Mouse (Mus musculus) heart, embryonic 14.5 days (tissue): ENCODE measurements around the gene Ccl6. TPM values are rescaled to one million over a fixed set of nuclear protein-coding genes. Genes with fewer than 3 reads are reported as not detected.

ENCODE experiments used
- ATAC-seq: fragments of 200-750 bp; cut with Nextera tagmentation; 2 replicates; pipeline ENCODE4 v1.8.0; 2017; ENCODE audit warnings: low read depth, moderate TSS enrichment; ENCODE audit not compliant: insufficient number of reproducible peaks, insufficient read depth, low FRiP score
- H3K27ac ChIP-seq, 2 experiments: fragments of 200-500 bp in 1 of 2; fragments of 300-500 bp in 1 of 2; sonication (generic) in 1 of 2; replicated peaks in 1 of 2; 2 replicates each; pipeline ENCODE4 v1.5.1; 2012 to 2014; ENCODE audit warnings: low read depth in 2 of 2, low read length in 2 of 2, control low read depth in 1 of 2, mild to moderate bottlenecking in 1 of 2, mixed read lengths in 1 of 2; ENCODE audit not compliant: control insufficient read depth in 1 of 2, insufficient read depth in 1 of 2
- H3K27me3 ChIP-seq: fragments of 300-500 bp; sonication (generic); 2 replicates; pipeline ENCODE4 v1.6.1; 2014; ENCODE audit warnings: mild to moderate bottlenecking, low read length, control low read depth; ENCODE audit not compliant: control insufficient read depth, insufficient read depth
- H3K36me3 ChIP-seq: fragments of 300-500 bp; sonication (generic); 2 replicates; pipeline ENCODE4 v1.6.1; 2014; ENCODE audit warnings: mild to moderate bottlenecking, control low read depth, low read length, mixed read lengths; ENCODE audit not compliant: control insufficient read depth, insufficient read depth
- H3K4me1 ChIP-seq, 2 experiments: fragments of 200-500 bp in 1 of 2; fragments of 300-500 bp in 1 of 2; sonication (generic) in 1 of 2; 2 replicates each; pipeline ENCODE4 v1.6.1; 2012 to 2014; ENCODE audit warnings: low read length in 2 of 2, control low read depth in 1 of 2, mixed read lengths in 1 of 2; ENCODE audit not compliant: control insufficient read depth in 2 of 2, insufficient read depth in 2 of 2
- H3K4me2 ChIP-seq: fragments of 300-500 bp; sonication (generic); 2 replicates; pipeline ENCODE4 v1.6.1; 2014; ENCODE audit warnings: mild to moderate bottlenecking, low read length
- H3K4me3 ChIP-seq, 2 experiments: fragments of 200-500 bp in 1 of 2; fragments of 300-500 bp in 1 of 2; sonication (generic) in 1 of 2; 2 replicates each; pipeline ENCODE4 v1.5.1; 2012 to 2014; ENCODE audit warnings: low read length in 2 of 2, mild to moderate bottlenecking in 2 of 2, control low read depth in 1 of 2, low read depth in 1 of 2, moderate library complexity in 1 of 2; ENCODE audit not compliant: control insufficient read depth in 1 of 2, insufficient read depth in 1 of 2
- H3K9ac ChIP-seq: fragments of 300-500 bp; sonication (generic); 2 replicates; pipeline ENCODE4 v1.6.1; 2014; ENCODE audit warnings: mild to moderate bottlenecking, low read length
- H3K9me3 ChIP-seq: fragments of 300-500 bp; sonication (generic); 2 replicates; pipeline ENCODE4 v1.6.1; 2016; ENCODE audit warnings: low read length, control low read depth; ENCODE audit not compliant: control insufficient read depth
- WGBS: fragments of 180-500 bp; shearing (Covaris S2); extraction: QIAGEN DNeasy Blood & Tissue Kit; methylation state at CpG from one replicate; pipeline ENCODE4 v1.1.7; 2014; 5-methylcytosine and 5-hydroxymethylcytosine counted together
- polyA plus RNA-seq: library from polyadenylated mRNA; unstranded; fragments of >200 nt; fragmentation: Nextera tagmentation; extraction: Ambion mirVana; gene quantifications from 2 replicates; pipeline ENCODE4 v1.2.1, GENCODE M21; 2014

Gene Ccl6
- polyA plus RNA-seq, 1 experiment from 2014 or later = 5.2 TPM

- H3K27ac ChIP-seq = no peak overlapping the region
- no peaks in the 10 kb centered on the region for H3K27me3 ChIP-seq
- no peaks in the 10 kb centered on the region for H3K4me1 ChIP-seq
- no peak overlapping the region for H3K4me2 ChIP-seq
- 89% methylated on average over 7 of the region's 7 CpGs for WGBS
- no peak overlapping the region for H3K4me3 ChIP-seq
- no peaks in the 10 kb centered on the region for H3K9me3 ChIP-seq
- no peak for ATAC-seq
- H3K36me3 ChIP-seq = no peaks in the 10 kb centered on the region
- no peak overlapping the region for H3K9ac ChIP-seq
Measured at GRCm38 (mm10) chr11:83597796-83598195, 4.9 kb upstream of the Ccl6 start.

GRCm38 (mm10) chr11:83595669-83596455 lies 3.0 kb upstream of the Ccl6 start:
- no peaks in the 10 kb centered on the region for H3K9me3 ChIP-seq
- no peak overlapping the region for H3K27ac ChIP-seq
- no peak for ATAC-seq
- 77% methylated on average over 7 of the region's 7 CpGs for WGBS
- H3K4me1 ChIP-seq = no peaks in the 10 kb centered on the region
- no peak overlapping the region for H3K9ac ChIP-seq
- H3K4me3 ChIP-seq = no peak overlapping the region
- no peak overlapping the region for H3K4me2 ChIP-seq
- H3K27me3 ChIP-seq = no peaks in the 10 kb centered on the region
- no peaks in the 10 kb centered on the region for H3K36me3 ChIP-seq

- H3K4me2 ChIP-seq = no peak overlapping the region
- H3K27me3 ChIP-seq = no peaks in the 10 kb centered on the region
- no peak overlapping the region for H3K27ac ChIP-seq
- H3K9me3 ChIP-seq = no peaks in the 10 kb centered on the region
- ATAC-seq = no peak
- H3K9ac ChIP-seq = no peak overlapping the region
- H3K4me3 ChIP-seq = no peak overlapping the region
- no peaks in the 10 kb centered on the region for H3K36me3 ChIP-seq
- H3K4me1 ChIP-seq = no peaks in the 10 kb centered on the region
- 85% methylated on average over 5 of the region's 5 CpGs for WGBS
Measured at GRCm38 (mm10) chr11:83593453-83593852, 566 bp upstream of the Ccl6 start.

- Histone ChIP-seq H3K9me3 (no peaks in the 10 kb centered on the region), H3K4me3 (no peak overlapping the region), H3K9ac (no peak overlapping the region), H3K4me1 (no peaks in the 10 kb centered on the region), H3K4me2 (no peak overlapping the region), H3K36me3 (no peaks in the 10 kb centered on the region), H3K27me3 (no peaks in the 10 kb centered on the region), H3K27ac (no peak overlapping the region)
- 56% methylated on average over 2 of the region's 2 CpGs for WGBS
- ATAC-seq = no peak
Measured at GRCm38 (mm10) chr11:83584232-83584631, 8.7 kb downstream of the Ccl6 start.

GRCm38 (mm10) chr11:83583450-83583754 lies 9.5 kb downstream of the Ccl6 start:
- H3K27me3 ChIP-seq = no peaks in the 10 kb centered on the region
- H3K36me3 ChIP-seq = no peaks in the 10 kb centered on the region
- no peak for ATAC-seq
- H3K9ac ChIP-seq = no peak overlapping the region
- H3K9me3 ChIP-seq = no peaks in the 10 kb centered on the region
- no peak overlapping the region for H3K27ac ChIP-seq
- H3K4me2 ChIP-seq = no peak overlapping the region
- no peak overlapping the region for H3K4me3 ChIP-seq
- H3K4me1 ChIP-seq = no peaks in the 10 kb centered on the region

- Histone ChIP-seq H3K9me3 (no peaks in the 10 kb centered on the region), H3K4me2 (no peak overlapping the region), H3K27ac (no peak overlapping the region), H3K4me3 (no peak overlapping the region), H3K27me3 (no peaks in the 10 kb centered on the region), H3K4me1 (no peaks in the 10 kb centered on the region), H3K9ac (no peak overlapping the region), H3K36me3 (no peaks in the 10 kb centered on the region)
- no peak for ATAC-seq
- WGBS = 47% methylated on average over 4 of the region's 4 CpGs
Measured at GRCm38 (mm10) chr11:83582626-83583449, 10.0 kb downstream of the Ccl6 start.

GRCm38 (mm10) chr11:83581626-83582610 lies 11.0 kb downstream of the Ccl6 start:
- Histone ChIP-seq H3K4me2 (no peak overlapping the region), H3K27me3 (no peaks in the 10 kb centered on the region), H3K4me1 (no peaks in the 10 kb centered on the region), H3K36me3 (no peaks in the 10 kb centered on the region), H3K4me3 (no peak overlapping the region), H3K27ac (no peak overlapping the region), H3K9ac (no peak overlapping the region), H3K9me3 (no peaks in the 10 kb centered on the region)
- 71% methylated on average over 4 of the region's 4 CpGs for WGBS
- no peak for ATAC-seq
